Mouse (Mus musculus): ENCODE data around the gene Gpr26.

GRCm38 (mm10) chr7:131975867-131976266, 9.6 kb downstream of the Gpr26 start:
- no peak for TF ChIP-seq CTCF (IDR thresholded peaks at IDR 0.05; ENCODE audit: control insufficient read depth, insufficient read depth, low read length)
- no peak for TF ChIP-seq POLR2A (IDR thresholded peaks at IDR 0.05; ENCODE audit: borderline replicate concordance, control insufficient read depth, low read depth, low read length)
